Mouse (Mus musculus): ENCODE results near the gene C2.

Gene C2

DNA sequence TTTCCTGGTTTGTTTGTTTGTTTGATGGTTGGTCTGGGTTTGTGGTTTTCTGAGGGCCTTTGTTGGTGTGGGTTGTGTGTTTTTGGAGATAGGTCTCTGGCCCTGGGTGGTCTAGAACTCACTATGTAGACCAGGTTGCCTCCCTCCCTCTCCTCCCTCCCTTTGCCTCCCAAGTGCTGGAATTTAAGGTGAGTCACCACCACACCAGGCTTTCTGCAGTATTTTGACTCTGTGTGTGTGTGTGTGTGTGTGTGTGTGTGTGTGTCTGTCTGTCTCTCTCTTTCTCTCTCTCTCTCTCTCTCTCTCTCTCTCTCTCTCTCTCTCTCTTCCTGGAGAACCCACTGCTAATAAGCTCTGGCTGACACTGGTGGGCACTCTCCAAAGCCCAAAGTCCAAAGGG, 16.9 kb downstream of the C2 start:
- no peak for DNase-seq (ENCODE audit: inconsistent ontology term)

DNA sequence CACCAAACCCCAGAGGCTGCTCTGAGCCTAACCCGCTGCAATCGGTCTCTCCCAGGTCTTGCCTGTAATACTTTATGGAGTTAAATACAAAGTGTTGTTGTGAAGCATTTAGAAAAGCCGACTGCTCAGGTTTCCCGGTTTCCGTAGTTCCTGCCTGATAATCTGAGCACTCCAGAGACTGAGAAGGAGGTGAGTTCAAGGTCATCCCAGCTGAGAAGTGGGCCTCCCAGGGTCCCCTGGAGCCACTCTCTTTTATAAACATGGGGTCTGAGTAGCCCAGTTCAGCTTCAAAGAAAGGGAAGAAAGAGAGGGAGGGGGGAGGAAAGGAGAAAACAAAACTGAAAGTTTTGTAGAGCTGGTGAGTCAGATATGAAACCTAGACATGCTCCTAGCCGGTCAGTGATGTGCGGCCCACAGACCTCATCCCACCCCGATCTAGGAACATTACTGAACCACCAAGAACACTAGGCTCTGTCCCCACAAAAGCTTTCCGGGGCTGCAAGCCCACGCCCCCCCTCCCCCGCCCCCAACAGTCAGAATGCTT, 18.7 kb downstream of the C2 start, which contains the start of gene Zbtb12:
Gene Zbtb12, plus strand, starts transcription at position 148 of the 544 bp plus-strand sequence.
- no peak for DNase-seq (ENCODE audit: inconsistent ontology term)

DNA sequence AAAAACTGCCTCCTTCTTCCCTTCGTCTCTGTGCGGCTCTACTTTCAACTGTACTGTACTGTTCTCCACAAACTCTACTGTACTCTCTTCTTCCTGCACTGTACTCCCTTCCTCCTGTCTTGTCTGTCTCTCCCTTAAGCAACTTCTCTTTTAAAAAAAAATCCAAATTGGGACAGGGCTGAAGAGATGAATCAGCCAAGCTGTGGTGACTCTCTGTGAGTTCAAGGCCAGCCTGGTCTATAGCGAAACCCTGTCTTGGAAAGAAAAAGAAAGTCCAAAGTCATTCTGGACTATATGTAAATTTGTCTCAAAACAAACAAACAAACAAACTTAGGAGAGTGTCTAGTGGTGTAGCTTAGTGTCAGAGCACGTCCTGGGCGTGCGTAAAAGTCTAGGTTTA, 23.7 kb downstream of the C2 start:
- DNase-seq (ENCODE audit: inconsistent ontology term): no peak

DNA sequence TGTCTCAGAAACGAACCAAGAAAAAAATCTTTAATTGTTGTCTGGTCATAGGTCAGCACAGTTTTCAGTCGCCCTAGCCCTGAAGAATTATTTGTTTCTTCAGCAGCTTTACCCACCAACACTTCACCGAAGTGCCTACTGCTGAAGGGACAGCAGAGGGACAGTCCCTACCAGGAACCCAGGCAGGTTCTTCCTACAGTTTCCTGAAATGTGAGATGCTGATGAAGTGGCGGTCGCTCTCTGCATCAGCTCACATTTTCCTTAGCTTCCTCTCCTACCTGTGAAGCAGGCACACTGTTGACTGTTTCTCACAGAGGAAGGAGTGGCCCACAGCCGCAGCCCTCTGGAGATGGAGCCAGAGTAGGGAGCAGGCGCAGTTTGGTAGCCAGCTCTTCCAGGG, 32.1 kb downstream of the C2 start:
- no peak for DNase-seq (ENCODE audit: inconsistent ontology term)

DNA sequence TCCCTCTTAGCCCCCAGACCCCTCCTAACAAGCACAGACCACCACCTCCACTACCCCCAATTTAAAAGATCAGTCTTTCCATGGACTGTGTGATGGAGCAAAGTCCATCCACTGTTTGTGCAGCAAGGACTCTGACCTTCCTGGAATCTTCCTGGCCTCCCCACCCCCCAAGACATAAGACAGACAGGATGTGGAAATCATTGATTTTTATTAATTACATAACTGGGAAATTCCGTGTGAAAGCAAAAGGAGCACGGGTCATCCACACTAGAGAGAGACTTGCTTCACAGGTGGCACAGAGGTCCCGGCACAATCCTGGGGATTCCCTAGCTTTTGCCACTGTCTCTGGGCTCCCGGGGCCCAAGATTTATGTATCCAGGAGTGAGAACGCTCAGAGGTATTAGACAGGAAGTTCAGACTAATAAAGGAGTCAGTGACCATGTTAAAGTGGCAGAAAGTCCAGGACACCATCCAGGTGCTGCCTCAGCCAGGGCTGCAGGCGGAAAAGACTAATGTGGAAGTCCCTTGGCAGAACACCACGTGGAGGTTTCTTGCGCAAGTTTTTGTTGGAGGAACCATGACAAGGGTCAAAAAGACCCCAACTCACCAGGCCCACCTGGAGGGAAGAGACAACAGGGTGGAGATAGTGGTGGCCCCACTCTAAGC, 35.5 kb downstream of the C2 start, which contains the start of gene Cfb:
Gene Cfb, minus strand, starts transcription at position 103 of the 666 bp plus-strand sequence.
- DNase-seq (ENCODE audit: inconsistent ontology term): no peak

DNA sequence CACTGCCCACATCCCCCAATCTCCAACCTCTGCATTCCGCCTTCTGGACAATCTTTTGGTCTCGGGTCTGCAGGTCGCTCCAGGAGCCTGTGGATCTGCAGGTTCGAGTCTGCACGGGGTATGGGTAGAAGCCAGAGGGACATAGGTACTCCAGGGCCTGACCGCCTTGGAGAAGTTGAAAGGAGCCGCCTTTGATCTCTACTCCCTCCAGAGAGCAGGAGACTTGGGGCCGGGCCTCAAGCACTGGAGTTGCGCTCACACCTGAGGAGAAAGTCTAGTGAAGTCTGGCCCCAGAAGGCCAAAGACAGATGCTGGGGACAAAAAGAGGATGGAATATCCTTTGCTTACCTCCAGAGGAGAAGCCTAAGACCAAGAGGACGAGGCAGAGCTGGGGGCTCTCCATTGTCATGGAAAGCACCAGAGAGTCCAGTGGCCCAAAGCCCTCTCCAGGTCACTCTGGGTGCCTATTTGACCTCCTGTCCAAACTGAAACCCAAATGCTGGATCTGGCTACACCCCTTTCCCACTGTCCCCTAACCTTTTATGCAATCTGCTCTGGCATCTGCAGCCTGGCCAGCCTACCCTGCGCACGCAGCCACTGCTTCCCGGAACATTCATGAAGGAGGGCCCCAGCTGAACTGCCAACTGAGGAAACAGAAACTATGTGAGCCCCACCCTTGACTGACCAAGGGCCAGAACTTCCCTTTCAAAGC, 36.2 kb downstream of the C2 start:
- no peak for DNase-seq (ENCODE audit: inconsistent ontology term)

DNA sequence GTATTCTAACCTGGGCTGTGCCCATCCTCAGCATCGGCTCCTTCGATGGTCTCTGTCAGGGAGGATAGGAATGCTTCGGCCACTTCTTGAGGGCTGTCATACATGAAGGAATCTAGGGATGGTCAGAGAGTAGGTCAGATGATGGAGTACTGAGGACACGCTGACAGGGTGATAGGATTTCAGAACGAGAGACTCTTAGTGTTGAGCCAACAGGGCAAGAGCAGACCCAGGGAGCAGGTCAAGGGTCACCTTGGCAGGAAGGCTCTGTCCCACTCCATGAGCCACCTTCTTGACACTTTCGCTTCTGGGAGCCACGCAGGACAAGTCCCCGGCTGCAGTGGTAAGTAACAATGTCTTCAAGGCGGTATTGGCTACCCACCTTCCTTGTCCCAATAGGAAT, 37.6 kb downstream of the C2 start:
- DNase-seq (ENCODE audit: inconsistent ontology term): no peak

DNA sequence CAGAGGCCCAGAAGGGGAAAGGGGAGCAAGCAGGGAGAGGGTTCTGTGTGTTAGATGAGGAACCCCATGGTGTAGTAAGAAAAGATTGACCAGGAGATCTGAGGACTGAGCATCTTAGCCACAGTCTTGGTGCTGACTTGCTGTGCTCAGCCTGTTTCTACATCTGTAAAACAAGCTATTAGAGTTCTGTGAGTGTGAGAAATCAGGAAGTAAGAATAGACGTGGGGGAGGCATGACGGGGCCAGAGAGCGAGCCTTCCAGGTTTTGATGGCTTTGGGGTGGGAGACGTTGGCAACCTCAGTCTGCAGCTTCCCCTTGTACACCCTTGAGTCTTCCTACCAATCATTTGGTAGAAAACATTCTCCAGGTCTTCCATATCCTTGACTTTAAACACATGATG, 39.4 kb downstream of the C2 start:
- no peak for DNase-seq (ENCODE audit: inconsistent ontology term)

DNA sequence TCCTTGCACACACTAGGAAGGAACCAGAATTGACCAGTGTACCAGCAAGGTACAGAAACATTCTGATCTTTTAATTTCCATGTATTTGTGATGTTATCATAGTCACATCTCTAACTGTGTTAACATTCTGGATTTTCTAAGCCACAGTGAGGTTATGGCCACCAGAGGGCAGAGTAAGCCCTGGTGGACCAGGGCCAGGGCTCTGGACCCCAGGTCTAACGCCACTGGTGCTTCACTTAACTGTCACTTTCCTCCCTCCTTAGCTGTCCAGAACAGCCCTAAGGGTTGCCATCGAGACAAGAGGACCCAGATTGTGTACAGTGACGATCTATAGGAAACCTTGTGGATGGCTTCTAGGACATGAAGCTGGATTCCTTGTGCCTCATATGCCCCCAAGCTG, 42.2 kb downstream of the C2 start:
- peak; percentile 19 for DNase-seq (ENCODE audit: inconsistent ontology term)

DNA sequence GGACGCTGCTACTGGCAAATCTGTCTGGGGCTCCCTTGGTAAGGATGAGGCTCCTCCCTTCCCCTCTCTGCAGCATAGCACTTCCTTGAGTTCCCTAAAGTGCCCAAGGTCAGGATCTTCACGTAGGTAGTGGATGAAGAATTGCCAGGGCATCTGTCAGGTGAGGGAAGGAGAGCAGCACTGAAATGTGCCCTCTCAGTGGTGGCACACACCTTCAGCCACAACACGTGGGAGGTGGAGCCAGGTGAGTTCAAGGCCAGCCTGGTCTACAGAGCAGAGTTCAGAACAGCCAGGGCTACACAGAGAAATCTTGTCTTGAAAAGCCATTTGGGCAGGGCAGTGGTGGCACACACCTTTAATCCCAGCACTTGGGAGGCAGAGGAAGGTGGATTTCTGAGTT, 43.3 kb downstream of the C2 start:
- no peak for DNase-seq (ENCODE audit: inconsistent ontology term)

DNA sequence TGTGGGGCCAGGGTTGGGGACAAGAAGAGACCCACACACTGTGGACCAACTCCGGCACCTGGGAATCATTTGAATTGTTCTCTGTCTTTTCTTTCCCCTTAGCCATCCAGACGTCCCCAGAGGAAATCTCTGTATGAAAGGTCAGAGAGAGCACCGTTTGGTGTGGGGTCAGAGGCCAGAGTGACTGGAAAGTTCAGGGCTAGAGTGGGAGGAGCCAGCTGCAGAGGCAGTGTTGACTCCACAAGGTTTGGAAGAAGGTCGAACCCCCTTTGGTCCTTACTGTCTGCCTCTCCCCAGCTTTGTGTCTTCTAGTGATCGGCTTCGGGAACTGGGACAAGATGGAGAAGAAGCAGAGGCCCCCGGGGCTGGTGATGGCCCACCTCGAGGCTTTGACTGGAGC, 44.6 kb downstream of the C2 start:
- DNase-seq (ENCODE audit: inconsistent ontology term): no peak

DNA sequence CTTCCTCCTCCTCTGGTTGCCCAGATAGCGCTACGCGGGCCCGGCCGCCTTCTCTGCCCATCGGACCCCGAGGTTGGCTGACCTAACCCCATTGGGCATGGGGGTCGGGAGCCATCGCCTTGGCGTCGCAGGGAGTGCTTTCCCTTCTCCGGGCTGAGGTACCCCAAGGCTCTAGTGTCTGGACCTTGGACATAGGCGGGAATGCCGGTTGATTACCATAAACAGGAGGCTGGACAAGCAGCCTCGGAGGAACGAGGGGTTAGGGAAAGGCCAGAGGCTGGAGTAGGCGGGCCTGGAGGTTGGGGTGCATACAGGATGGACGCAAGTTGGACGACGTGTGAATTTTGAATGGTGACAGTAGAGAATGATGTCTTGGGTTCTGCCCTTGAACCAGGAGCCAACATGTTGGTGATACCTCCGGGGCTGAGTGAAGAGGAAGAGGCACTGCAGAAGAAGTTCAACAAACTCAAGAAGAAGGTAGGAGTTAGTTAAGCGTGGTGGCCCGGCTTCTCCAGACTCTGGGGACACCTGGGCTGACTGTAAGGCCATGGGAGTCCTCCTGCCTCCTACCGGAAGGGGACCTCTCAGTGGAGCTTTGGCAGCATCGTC, 47.4 kb downstream of the C2 start:
- peak; percentile 15 for DNase-seq (ENCODE audit: inconsistent ontology term)

DNA sequence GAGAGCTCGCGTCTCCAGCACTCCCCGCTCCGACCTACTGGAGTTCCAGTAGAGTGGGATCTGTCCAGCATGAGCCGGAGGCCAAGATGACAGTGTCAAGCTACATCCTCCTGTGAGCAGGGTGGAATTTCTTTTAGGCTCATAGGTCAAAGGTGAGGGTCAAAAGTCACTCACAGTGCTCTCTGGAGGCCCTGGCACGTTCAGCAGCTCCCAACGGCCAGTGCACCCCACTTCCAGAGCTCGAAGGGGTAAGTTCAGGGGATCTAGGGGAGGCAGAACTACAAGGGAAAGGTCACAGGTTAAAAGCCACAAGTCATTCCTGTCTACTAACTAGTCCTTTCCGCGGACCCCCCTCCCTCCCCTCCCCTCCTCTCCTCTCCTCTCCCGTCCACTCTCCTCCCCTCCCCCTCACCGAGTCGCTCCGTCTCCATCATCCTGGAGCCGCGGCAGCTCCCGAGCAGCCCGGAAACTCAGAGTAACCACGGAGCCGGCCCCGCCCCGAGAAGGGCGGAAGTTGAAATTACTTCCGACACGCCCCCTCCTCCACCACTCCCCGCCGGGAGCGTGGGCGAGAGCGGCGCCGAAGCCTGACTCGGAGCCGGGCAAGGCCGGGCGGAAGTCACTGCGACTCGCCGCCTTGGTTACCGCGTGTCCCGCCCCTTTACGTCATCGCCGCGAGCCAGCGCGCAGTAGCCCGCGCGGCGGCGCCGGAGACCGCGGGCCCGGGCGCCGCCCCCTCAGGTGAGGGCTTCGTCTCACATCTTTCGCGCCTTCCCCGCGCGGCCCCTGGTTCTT, 48.1 kb downstream of the C2 start, which contains the start of the genes Skiv2l and Nelfe:
Gene Skiv2l, minus strand, starts transcription at position 489 of the 795 bp plus-strand sequence.
Gene Nelfe, plus strand, starts transcription at position 670 of the 795 bp plus-strand sequence.
- DNase-seq (ENCODE audit: inconsistent ontology term): peak; percentile 99

DNA sequence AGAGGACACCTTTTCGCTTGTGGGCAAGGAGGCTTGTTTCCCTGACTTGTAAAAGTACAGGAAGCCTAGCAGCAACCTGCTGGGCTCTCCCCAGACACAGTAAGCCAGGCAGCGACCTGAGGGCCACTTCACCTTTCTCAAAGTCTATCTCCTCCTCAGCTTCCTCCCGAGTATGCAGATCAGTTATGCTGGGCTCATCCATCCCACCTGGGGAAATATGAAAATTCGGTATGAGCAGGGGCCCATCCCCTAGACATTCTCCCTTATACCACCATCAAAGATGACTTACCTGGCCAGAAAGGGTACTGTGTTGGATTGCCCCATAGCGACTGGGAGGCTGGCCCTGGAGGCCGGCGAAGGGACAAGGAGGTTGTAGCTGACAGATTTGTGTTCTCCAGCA, 50.5 kb downstream of the C2 start:
- DNase-seq (ENCODE audit: inconsistent ontology term): no peak

DNA sequence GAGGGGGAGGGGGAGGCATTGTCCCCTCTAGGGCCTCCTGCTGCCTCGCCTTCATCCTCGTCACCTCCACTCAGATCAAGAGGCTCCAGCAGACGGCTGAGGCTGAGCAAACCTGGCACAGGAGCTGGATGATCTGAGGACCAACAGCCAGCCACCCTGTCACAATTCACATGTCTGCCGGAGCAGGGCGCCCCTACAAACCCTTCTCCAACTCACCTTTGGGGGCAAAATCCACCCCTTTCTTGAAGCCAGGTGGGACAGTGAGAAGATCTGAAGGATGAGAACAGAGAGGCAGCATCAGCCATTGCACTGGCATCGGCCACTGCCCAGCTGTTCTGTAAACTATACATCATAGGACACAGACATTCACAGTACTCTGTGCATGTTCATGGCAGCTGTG, 50.9 kb downstream of the C2 start:
- DNase-seq (ENCODE audit: inconsistent ontology term): no peak

DNA sequence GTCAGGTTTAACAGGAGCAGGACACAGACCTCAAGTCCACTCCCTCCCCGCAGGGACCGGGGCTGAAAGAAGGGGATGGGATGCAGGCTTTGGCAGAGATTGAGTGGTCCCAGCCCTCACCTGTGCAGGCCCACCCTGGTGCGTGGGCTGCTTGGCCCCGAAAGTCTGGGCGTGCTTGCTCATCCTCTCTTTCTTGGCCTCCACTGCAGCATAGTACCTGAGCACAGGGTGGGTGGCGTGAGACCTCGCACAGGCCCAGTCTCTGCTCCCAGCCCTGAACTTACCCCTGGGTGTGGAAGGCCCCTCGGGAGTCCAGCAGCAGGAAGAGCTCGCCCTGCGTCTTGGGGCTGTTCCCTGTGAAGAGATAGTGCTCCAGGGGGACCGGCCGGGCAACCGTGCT, 53.2 kb downstream of the C2 start:
- no peak for DNase-seq (ENCODE audit: inconsistent ontology term)

DNA sequence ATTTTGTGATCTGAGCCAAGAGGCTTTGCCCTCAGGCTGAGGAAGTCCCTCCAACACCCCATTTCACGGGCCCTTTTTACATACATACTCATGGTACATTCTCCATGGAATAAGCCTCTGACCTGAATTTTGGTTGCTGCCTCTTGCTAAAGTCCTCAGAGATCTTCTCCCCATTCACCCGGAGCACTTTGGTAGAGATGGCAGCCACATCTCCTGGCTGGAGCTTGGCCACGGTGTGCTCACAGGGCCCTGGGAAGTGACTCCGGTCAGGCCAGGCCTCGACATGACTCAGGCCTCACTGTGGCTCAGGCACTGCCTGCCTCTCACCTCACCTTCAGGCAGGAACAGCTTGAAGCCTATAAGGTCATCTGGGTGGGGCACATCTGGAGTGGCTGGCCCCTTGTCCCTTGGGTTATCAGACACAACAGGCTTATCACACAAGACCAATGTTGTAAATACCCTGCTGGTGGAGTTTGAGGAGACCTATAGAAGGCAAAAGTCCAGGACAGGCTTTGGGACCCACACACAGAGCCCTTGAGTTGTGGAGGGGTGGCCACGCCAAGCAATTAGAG, 57.2 kb downstream of the C2 start:
- DNase-seq (ENCODE audit: inconsistent ontology term): no peak

DNA sequence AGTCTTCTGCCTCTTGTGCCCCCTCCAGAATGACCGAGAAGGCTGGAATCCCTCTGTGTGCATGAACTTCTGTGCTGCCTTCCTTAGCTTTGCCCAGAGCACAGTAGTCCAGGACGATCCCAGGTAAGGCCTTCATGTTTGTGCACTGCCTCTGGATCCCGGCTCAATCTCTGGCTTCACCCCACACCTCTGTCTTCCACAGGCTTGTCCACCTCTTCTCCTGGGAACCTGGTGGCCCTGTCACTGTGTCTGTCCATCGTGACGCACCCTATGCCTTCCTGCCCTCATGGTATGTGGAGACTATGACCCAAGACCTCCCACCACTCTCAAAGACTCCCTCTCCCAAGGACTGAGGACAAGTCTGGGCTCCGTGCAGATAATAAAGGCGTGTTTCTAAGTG, 59.3 kb downstream of the C2 start:
- no peak for DNase-seq (ENCODE audit: inconsistent ontology term)

DNA sequence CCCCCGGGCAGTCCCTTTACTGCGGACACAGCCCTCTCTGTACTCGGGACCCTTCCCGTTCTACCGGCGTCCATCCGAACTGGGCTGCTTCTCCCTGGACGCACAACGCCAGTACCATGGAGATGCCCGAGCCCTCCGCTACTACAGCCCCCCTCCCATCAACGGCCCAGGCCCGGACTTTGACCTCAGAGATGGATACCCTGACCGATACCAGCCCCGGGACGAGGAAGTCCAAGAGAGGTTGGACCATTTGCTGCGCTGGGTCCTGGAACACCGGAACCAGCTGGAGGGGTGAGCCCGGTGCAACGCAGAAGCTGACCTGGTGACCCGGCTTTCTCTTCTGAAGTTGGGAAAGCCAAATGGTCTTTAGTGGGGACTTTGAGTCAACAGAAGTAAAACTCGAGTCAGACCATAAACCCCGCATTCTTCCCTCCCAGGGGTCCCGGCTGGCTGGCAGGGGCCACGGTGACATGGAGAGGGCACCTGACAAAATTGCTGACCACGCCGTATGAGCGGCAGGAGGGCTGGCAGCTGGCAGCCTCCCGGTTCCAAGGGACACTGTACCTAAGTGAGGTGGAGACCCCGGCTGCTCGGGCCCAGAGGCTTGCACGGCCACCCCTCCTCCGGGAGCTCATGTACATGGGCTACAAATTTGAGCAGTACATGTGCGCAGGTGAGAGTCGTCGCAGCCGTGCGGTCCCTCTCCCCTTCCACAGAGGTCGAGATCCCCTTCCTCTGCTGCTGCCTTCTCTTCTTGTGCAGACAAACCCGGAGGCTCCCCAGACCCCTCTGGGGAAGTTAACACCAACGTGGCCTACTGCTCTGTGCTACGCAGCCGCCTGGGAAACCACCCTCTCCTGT, 60.4 kb downstream of the C2 start:
- peak; percentile 6 for DNase-seq (ENCODE audit: inconsistent ontology term)

DNA sequence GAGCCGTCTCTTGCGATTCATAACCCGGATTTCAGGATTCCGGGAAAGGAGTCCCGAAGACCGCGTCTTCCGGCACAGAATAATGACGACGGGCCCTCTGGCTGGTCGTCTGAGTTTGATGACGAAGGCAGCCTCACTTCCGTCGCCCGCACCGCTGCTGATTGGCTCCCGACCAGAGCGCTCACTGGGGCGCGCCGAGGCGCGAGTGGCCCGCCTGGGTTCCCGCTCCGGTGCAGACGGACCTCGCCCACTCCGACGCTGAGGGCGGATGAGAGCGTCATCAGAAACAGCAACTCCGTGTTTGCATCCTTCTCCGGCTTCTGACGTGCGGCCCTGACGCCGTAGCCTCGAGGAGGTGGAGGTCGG, 61.2 kb downstream of the C2 start, which contains the start of the genes Stk19 and Dxo:
Gene Stk19, minus strand, starts transcription at position 90 of the 366 bp plus-strand sequence.
Gene Dxo, plus strand, starts transcription at position 164 of the 366 bp plus-strand sequence.
- DNase-seq (ENCODE audit: inconsistent ontology term): peak; percentile 96
